In genomic region chr9:112258560-112258959, GRCm38 (mm10) we compare ENCODE assay signal across 22 mouse cellular contexts. TPM values are rescaled to one million over a fixed set of nuclear protein-coding genes. Genes with fewer than 3 reads are reported as not detected.
A peak's percentile ranks its signal among the peaks of the same experiment; 100 is the strongest.
DNase-seq lines count a peak whose midpoint lies in the region; ATAC-seq and TF ChIP-seq lines count a peak whose summit lies in the region.
"Had no signal": no experiment of that assay in that cellular context is flagged by ENCODE, and none has a peak within 500 bp of the region (broad histone marks: within the 10 kb centered on the region; RNA-seq: fewer than 3 reads in every experiment).

No protein-coding gene starts in this region.

- intact Hi-C loops in left cerebral cortex, postnatal 4 days (cut with DNase I) = no loop called here
- intact Hi-C loops in left cerebral cortex, postnatal 25 days (cut with DNase I) = no loop called here

- DNase-seq in cerebellum, adult 11-12 months = peak; percentile 51
- no peak for DNase-seq in cerebellum, adult 11 months
- DNase-seq in left cerebral cortex, postnatal 4 days = peak; percentile 38
- DNase-seq in left cerebral cortex, postnatal 25 days (ENCODE audit: low spot score in 2 of 2) = no peak
- peak; percentile 92 to 93 for DNase-seq in cerebellum, postnatal 10 days
- no peak for DNase-seq in adrenal gland, adult 2 months
- no peak for DNase-seq in lung, postnatal 0 days (ENCODE audit: low spot score)
- DNase-seq: adrenal gland, postnatal 14 days; B cell, adult 2 months; forebrain, postnatal 0 days; gastrocnemius, adult 2 months; gastrocnemius, postnatal 25 days; kidney, adult 8-10 months had no signal

- WGBS in lung, postnatal 0 days = 70% methylated on average over 1 of the region's 1 CpGs

- no peaks in the 10 kb centered on the region for H3K4me1 ChIP-seq in lung, postnatal 0 days (ENCODE audit: insufficient read depth, low read depth, low read length)
- H3K4me1 ChIP-seq: embryonic facial prominence, embryonic 13.5 days; forebrain, embryonic 13.5 days; heart, embryonic 12.5 days; hindbrain, embryonic 10.5 days had no signal

- H3K27ac ChIP-seq in lung, postnatal 0 days (ENCODE audit: low read length) = no peak overlapping the region
- H3K27ac ChIP-seq: embryonic facial prominence, embryonic 13.5 days; forebrain, embryonic 13.5 days; gastrocnemius, adult 2 months; hindbrain, embryonic 10.5 days; hindbrain, embryonic 15.5 days had no signal

- no peak for ATAC-seq in lung, postnatal 0 days
- ATAC-seq: CD4-positive, CD25-positive, alpha-beta regulatory T cell, adult 4 months; forebrain, embryonic 13.5 days; forebrain, postnatal 0 days; inflammation-experienced regulatory T-cells, adult 6 months; intestine, postnatal 0 days had no signal

- no peak overlapping the region for H3K4me3 ChIP-seq in lung, postnatal 0 days (ENCODE audit: low read depth, low read length)
- H3K4me3 ChIP-seq: embryonic facial prominence, embryonic 13.5 days; forebrain, embryonic 13.5 days; gastrocnemius, adult 2 months; heart, embryonic 12.5 days; hindbrain, embryonic 10.5 days; hindbrain, embryonic 15.5 days had no signal

- H3K27me3 ChIP-seq in lung, postnatal 0 days (replicated peaks; ENCODE audit: insufficient read depth, low read length) = no peaks in the 10 kb centered on the region
- H3K27me3 ChIP-seq: forebrain, embryonic 13.5 days; heart, embryonic 12.5 days; hindbrain, embryonic 15.5 days had no signal

- no peak overlapping the region for H3K9ac ChIP-seq in lung, postnatal 0 days (replicated peaks; ENCODE audit: low read depth)
- H3K9ac ChIP-seq: embryonic facial prominence, embryonic 13.5 days; forebrain, embryonic 13.5 days; forebrain, postnatal 0 days; heart, embryonic 12.5 days; hindbrain, embryonic 15.5 days had no signal

- TF ChIP-seq CTCF in lung, postnatal 0 days (IDR thresholded peaks at IDR 0.05) = no peak

- no peaks in the 10 kb centered on the region for H3K9me3 ChIP-seq in lung, postnatal 0 days (ENCODE audit: low read length)
- H3K9me3 ChIP-seq: embryonic facial prominence, embryonic 13.5 days; forebrain, embryonic 13.5 days; heart, embryonic 12.5 days; hindbrain, embryonic 10.5 days; hindbrain, embryonic 15.5 days had no signal

- TF ChIP-seq EP300 in lung, postnatal 0 days (IDR thresholded peaks at IDR 0.05) = no peak

- H3K4me2 ChIP-seq in lung, postnatal 0 days (replicated peaks; ENCODE audit: low read depth, low read length) = no peak overlapping the region
- H3K4me2 ChIP-seq: embryonic facial prominence, embryonic 13.5 days; forebrain, embryonic 13.5 days; heart, embryonic 12.5 days; hindbrain, embryonic 15.5 days had no signal

- no peaks in the 10 kb centered on the region for H3K36me3 ChIP-seq in lung, postnatal 0 days (ENCODE audit: insufficient read depth, low read length)
- H3K36me3 ChIP-seq: embryonic facial prominence, embryonic 13.5 days; G1E; heart, embryonic 12.5 days; hindbrain, embryonic 10.5 days; hindbrain, embryonic 15.5 days had no signal

RNA-seq across cellular contexts. Expression of gene Arpp21, which starts 22.8 kb away (rescaled TPM):
- 100 to 1,000 TPM; 459 to 577 TPM for total RNA-seq in left cerebral cortex, postnatal 4 days (2021)
- total RNA-seq in left cerebral cortex, postnatal 25 days (2021) = 100 to 1,000 TPM; 805 to 898 TPM
- total RNA-seq in adrenal gland, adult 2 months (2021) = under 1 TPM in 1 of 2 experiments, not detected in 1; 0.41 TPM
- 0.06 and 0.10 TPM in 2 replicates for polyA plus RNA-seq in adrenal gland, adult 2 months (2012; rRNA removed)
- 0.07 TPM in 1 of 2 replicates, not detected in the other for polyA plus RNA-seq in lung, postnatal 0 days (2015; fragmentation: Nextera tagmentation; extraction: Ambion mirVana)
- polyA plus RNA-seq: G1E had no signal

Comparison
In these comparisons a context has a peak if more than half of its experiments do, and no peak if none do; other contexts are left out.
1. DNase-seq: peak in cerebellum, adult 11-12 months (single experiment), left cerebral cortex, postnatal 4 days (single experiment) and cerebellum, postnatal 10 days (2 of 2); none in cerebellum, adult 11 months (single experiment), left cerebral cortex, postnatal 25 days (0 of 2), adrenal gland, adult 2 months (single experiment) and lung, postnatal 0 days (single experiment).
2. RNA of gene Arpp21, which starts 22.8 kb away (total RNA-seq): 805 to 898 TPM in left cerebral cortex, postnatal 25 days and 459 to 577 TPM in left cerebral cortex, postnatal 4 days; 0.41 TPM in adrenal gland, adult 2 months; every median in the first group is over 100 times any median in the second.